Mouse (Mus musculus): Measurements from ENCODE around the gene Fndc8. TPM values are rescaled to one million over a fixed set of nuclear protein-coding genes. Genes with fewer than 3 reads are reported as not detected.

Fndc8 gene
- polyA plus RNA-seq, 1 experiment from 2014 or later: not detected

DNA sequence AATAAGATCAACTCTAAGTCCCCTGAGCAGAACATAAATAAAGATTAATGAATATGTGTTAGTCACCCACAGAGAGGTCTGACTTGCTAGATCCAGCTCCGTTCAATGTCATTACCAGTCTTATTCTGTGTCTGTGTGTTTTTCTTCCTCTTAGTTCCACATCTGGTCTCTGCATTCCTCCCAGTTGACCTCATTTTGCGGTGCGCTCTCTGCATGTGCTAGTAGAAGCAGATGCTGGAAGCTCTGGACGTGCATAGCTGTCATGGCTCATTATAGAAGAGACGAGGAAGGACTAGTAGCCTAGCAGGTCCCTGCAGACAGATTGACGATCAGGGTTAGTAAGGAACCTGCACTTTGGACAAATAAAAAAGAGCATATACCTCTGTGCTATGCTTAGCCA, 51.4 kb downstream of the Fndc8 start:
- H3K4me1 ChIP-seq (replicated peaks; ENCODE audit: control insufficient read depth, insufficient read depth): no peaks in the 10 kb centered on the region
- H3K9ac ChIP-seq (ENCODE audit: low read length): no peak overlapping the region
- no peak overlapping the region for H3K4me2 ChIP-seq (replicated peaks; ENCODE audit: low read depth)
- 57% methylated on average over 6 of the region's 6 CpGs for WGBS
- H3K9me3 ChIP-seq (ENCODE audit: control insufficient read depth, low read length): no peaks in the 10 kb centered on the region
- no peak overlapping the region for H3K4me3 ChIP-seq (ENCODE audit: low read depth, low read length)
- DNase-seq (ENCODE audit: low spot score): no peak
- ATAC-seq (ENCODE audit: low FRiP score, low TSS enrichment): no peak
- no peaks in the 10 kb centered on the region for H3K27me3 ChIP-seq (ENCODE audit: control insufficient read depth, insufficient read depth, low read length)
- no peak overlapping the region for H3K27ac ChIP-seq (replicated peaks)
- H3K36me3 ChIP-seq (ENCODE audit: control insufficient read depth, insufficient read depth, low read length): no peaks in the 10 kb centered on the region
- TF ChIP-seq CTCF (IDR thresholded peaks at IDR 0.05; ENCODE audit: low read depth) (no peak), EP300 (optimal IDR thresholded peaks at IDR 0.05) (no peak)

DNA sequence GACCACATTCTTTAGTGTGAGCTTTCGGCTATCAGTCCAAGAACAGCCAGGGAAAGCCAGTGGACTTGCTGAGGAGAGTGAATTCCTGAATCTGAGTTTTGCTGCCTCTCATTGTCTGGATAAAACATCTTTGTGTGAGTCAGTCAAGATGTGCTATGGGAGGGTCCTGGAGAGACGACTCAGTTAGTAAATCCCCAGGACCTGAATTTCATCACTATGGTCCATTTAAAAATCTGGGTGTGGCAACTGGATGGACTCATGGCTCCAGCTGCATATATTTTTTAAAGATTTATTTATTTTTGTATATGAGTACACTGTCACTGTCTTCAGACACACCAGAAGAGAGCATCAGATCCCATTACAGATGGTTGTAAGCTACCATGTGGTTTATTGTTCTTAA, 53.7 kb downstream of the Fndc8 start:
- 51% methylated on average over 2 of the region's 2 CpGs for WGBS

DNA sequence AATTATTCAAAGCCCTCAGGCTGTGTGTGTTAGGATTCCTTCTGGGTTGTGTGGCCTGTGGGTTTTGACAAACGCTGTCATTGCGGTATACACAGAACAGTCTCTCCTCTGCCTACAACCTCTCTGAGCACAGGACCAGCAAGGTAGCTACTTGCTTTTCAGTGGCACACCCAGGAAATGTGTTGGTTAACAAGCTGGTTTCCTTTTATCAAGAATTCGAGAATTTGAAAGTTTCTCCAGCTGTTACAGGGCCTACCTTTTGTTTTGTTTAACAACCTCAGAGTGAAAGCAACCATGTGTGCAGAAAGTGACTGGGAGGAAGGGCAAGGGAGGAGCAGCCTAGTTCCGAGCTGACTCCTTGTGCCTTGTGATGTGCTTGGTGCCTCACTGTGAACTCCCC, 55.5 kb downstream of the Fndc8 start:
- no peaks in the 10 kb centered on the region for H3K4me1 ChIP-seq (replicated peaks; ENCODE audit: control insufficient read depth, insufficient read depth)
- no peak overlapping the region for H3K9ac ChIP-seq (ENCODE audit: low read length)
- H3K27ac ChIP-seq (replicated peaks): no peak overlapping the region
- no peaks in the 10 kb centered on the region for H3K27me3 ChIP-seq (ENCODE audit: control insufficient read depth, insufficient read depth, low read length)
- H3K4me3 ChIP-seq (ENCODE audit: low read depth, low read length): no peak overlapping the region
- TF ChIP-seq CTCF (IDR thresholded peaks at IDR 0.05; ENCODE audit: low read depth) (no peak), EP300 (optimal IDR thresholded peaks at IDR 0.05) (no peak)
- H3K36me3 ChIP-seq (ENCODE audit: control insufficient read depth, insufficient read depth, low read length): no peaks in the 10 kb centered on the region
- no peaks in the 10 kb centered on the region for H3K9me3 ChIP-seq (ENCODE audit: control insufficient read depth, low read length)
- H3K4me2 ChIP-seq (replicated peaks; ENCODE audit: low read depth): no peak overlapping the region
- DNase-seq (ENCODE audit: low spot score): no peak
- ATAC-seq (ENCODE audit: low FRiP score, low TSS enrichment): no peak
- WGBS: 48% methylated on average over 4 of the region's 4 CpGs

More for the DNA sequence above, 53.7 kb downstream of the Fndc8 start:
- Histone ChIP-seq H3K9me3 (ENCODE audit: control insufficient read depth, low read length) (no peaks in the 10 kb centered on the region), H3K4me3 (ENCODE audit: low read depth, low read length) (no peak overlapping the region), H3K9ac (ENCODE audit: low read length) (no peak overlapping the region), H3K27ac (replicated peaks) (no peak overlapping the region), H3K36me3 (ENCODE audit: control insufficient read depth, insufficient read depth, low read length) (no peaks in the 10 kb centered on the region), H3K27me3 (ENCODE audit: control insufficient read depth, insufficient read depth, low read length) (no peaks in the 10 kb centered on the region), H3K4me1 (replicated peaks; ENCODE audit: control insufficient read depth, insufficient read depth) (no peaks in the 10 kb centered on the region), H3K4me2 (replicated peaks; ENCODE audit: low read depth) (no peak overlapping the region)
- ATAC-seq (ENCODE audit: low FRiP score, low TSS enrichment) (no peak), DNase-seq (ENCODE audit: low spot score) (no peak)
- TF ChIP-seq EP300 (optimal IDR thresholded peaks at IDR 0.05) (no peak), CTCF (IDR thresholded peaks at IDR 0.05; ENCODE audit: low read depth) (no peak)

DNA sequence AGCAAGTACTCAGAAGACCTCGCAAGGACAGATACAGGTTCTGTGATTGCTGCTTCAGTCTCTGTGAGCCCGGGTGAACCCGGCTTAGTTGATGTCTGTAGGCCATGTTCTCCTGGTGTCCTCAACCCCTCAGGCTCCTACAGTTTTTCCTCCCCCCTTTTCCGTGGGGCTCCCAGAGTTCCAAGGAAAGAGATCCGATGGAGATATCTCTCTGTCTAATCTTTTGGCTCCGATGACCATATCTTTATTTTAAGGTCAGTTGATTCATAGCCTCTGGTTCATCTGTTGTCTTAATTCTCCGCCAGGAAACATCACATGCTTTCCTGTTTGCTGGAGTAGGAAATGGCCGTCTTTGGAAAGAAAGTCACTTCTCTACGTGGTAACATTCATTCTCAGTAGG, 57.1 kb downstream of the Fndc8 start:
- no peak overlapping the region for H3K4me3 ChIP-seq (ENCODE audit: low read depth, low read length)
- no peak overlapping the region for H3K9ac ChIP-seq (ENCODE audit: low read length)
- no peaks in the 10 kb centered on the region for H3K4me1 ChIP-seq (replicated peaks; ENCODE audit: control insufficient read depth, insufficient read depth)
- H3K27ac ChIP-seq (replicated peaks): no peak overlapping the region
- no peak for ATAC-seq (ENCODE audit: low FRiP score, low TSS enrichment)
- H3K4me2 ChIP-seq (replicated peaks; ENCODE audit: low read depth): no peak overlapping the region
- TF ChIP-seq CTCF (IDR thresholded peaks at IDR 0.05; ENCODE audit: low read depth) (no peak), EP300 (optimal IDR thresholded peaks at IDR 0.05) (no peak)
- no peaks in the 10 kb centered on the region for H3K9me3 ChIP-seq (ENCODE audit: control insufficient read depth, low read length)
- H3K27me3 ChIP-seq (ENCODE audit: control insufficient read depth, insufficient read depth, low read length): 0 out of 2 replicates have a peak, but pooled peaks cover 3% of the 10 kb centered on the region
- DNase-seq (ENCODE audit: low spot score): no peak
- 76% methylated on average over 9 of the region's 9 CpGs for WGBS
- no peaks in the 10 kb centered on the region for H3K36me3 ChIP-seq (ENCODE audit: control insufficient read depth, insufficient read depth, low read length)

Other genes starting within 250 kb of the Fndc8 start
- 0.23 and 0.29 TPM in 2 replicates for gene Cct6b, start 127.8 kb upstream of the Fndc8 start, polyA plus RNA-seq (2015; fragmentation: Nextera tagmentation; extraction: Ambion mirVana)
- 19.2 and 19.6 TPM in 2 replicates for gene Zfp830, start 127.8 kb upstream of the Fndc8 start, polyA plus RNA-seq (2015; fragmentation: Nextera tagmentation; extraction: Ambion mirVana)
- gene Lig3, start 111.0 kb upstream of the Fndc8 start, polyA plus RNA-seq (2015; fragmentation: Nextera tagmentation; extraction: Ambion mirVana): 13.4 and 13.7 TPM in 2 replicates
- 16.4 and 17.1 TPM in 2 replicates for gene Rffl, start 20.9 kb upstream of the Fndc8 start, polyA plus RNA-seq (2015; fragmentation: Nextera tagmentation; extraction: Ambion mirVana)
- 8.3 and 9.7 TPM in 2 replicates for gene Rad51d, start 1.5 kb upstream of the Fndc8 start, polyA plus RNA-seq (2015; fragmentation: Nextera tagmentation; extraction: Ambion mirVana)
- gene Nle1, start 16.3 kb downstream of the Fndc8 start, polyA plus RNA-seq (2015; fragmentation: Nextera tagmentation; extraction: Ambion mirVana): 15.3 and 16.8 TPM in 2 replicates
- gene Unc45b, start 18.4 kb downstream of the Fndc8 start, polyA plus RNA-seq (2015; fragmentation: Nextera tagmentation; extraction: Ambion mirVana): 0.99 and 1.2 TPM in 2 replicates
- gene Slfn5, start 59.2 kb downstream of the Fndc8 start, polyA plus RNA-seq (2015; fragmentation: Nextera tagmentation; extraction: Ambion mirVana): 2.6 TPM in 2 replicates
- gene Slfn9, start 99.7 kb downstream of the Fndc8 start, polyA plus RNA-seq (2015; fragmentation: Nextera tagmentation; extraction: Ambion mirVana): 4.4 and 5.1 TPM in 2 replicates
- 0.33 and 0.35 TPM in 2 replicates for gene Slfn8, start 128.7 kb downstream of the Fndc8 start, polyA plus RNA-seq (2015; fragmentation: Nextera tagmentation; extraction: Ambion mirVana)
- gene Slfn2, start 173.0 kb downstream of the Fndc8 start, polyA plus RNA-seq (2015; fragmentation: Nextera tagmentation; extraction: Ambion mirVana): 22.1 and 23.1 TPM in 2 replicates
- 0.17 and 0.29 TPM in 2 replicates for gene Slfn1, start 224.7 kb downstream of the Fndc8 start, polyA plus RNA-seq (2015; fragmentation: Nextera tagmentation; extraction: Ambion mirVana)